Mouse (Mus musculus) liver, adult (tissue): ENCODE measurements around the gene Limch1.

Source experiments
- GATA4 ChIP-seq: IDR thresholded peaks from 2 replicates; pipeline ENCODE4 v1.6.1; 2014; ENCODE audit warnings: mild to moderate bottlenecking, low read length; ENCODE audit not compliant: insufficient replicate concordance

Gene Limch1

GRCm38 (mm10) chr5:66967147-66967546, 221.5 kb downstream of the Limch1 start:
- no peak for TF ChIP-seq GATA4

GRCm38 (mm10) chr5:66967646-66968045, 222.0 kb downstream of the Limch1 start:
- no peak for TF ChIP-seq GATA4

GRCm38 (mm10) chr5:66968059-66968833, 222.6 kb downstream of the Limch1 start:
- TF ChIP-seq GATA4, result no peak

- TF ChIP-seq GATA4, result no peak
Measured at GRCm38 (mm10) chr5:66968925-66969711, 223.5 kb downstream of the Limch1 start.

- TF ChIP-seq GATA4, result no peak
Measured at GRCm38 (mm10) chr5:66975621-66976020, 230.0 kb downstream of the Limch1 start.

GRCm38 (mm10) chr5:66979332-66980218, 233.9 kb downstream of the Limch1 start:
- no peak for TF ChIP-seq GATA4

- TF ChIP-seq GATA4, result no peak
Measured at GRCm38 (mm10) chr5:66980862-66981261, 235.2 kb downstream of the Limch1 start.

GRCm38 (mm10) chr5:66983104-66983503, 237.5 kb downstream of the Limch1 start:
- TF ChIP-seq GATA4, result no peak

- TF ChIP-seq GATA4, result no peak
Measured at GRCm38 (mm10) chr5:66988926-66989325, 243.3 kb downstream of the Limch1 start.

- TF ChIP-seq GATA4, result no peak
Measured at GRCm38 (mm10) chr5:66989531-66989930, 243.9 kb downstream of the Limch1 start.

GRCm38 (mm10) chr5:66992401-66992800, 246.8 kb downstream of the Limch1 start:
- no peak for TF ChIP-seq GATA4

GRCm38 (mm10) chr5:66993076-66993475, 247.4 kb downstream of the Limch1 start:
- no peak for TF ChIP-seq GATA4

- TF ChIP-seq GATA4, result no peak
Measured at GRCm38 (mm10) chr5:66996124-66996523, 250.5 kb downstream of the Limch1 start.

- no peak for TF ChIP-seq GATA4
Measured at GRCm38 (mm10) chr5:66996886-66997599, 251.4 kb downstream of the Limch1 start.

GRCm38 (mm10) chr5:66997600-66997930, 251.9 kb downstream of the Limch1 start:
- TF ChIP-seq GATA4, result no peak

GRCm38 (mm10) chr5:66998341-66998740, 252.7 kb downstream of the Limch1 start:
- TF ChIP-seq GATA4, result no peak
